In genomic region chr8:106836525-106836924, GRCm38 (mm10) we compare ENCODE assay signal across 20 mouse cellular contexts. TPM values are rescaled to one million over a fixed set of nuclear protein-coding genes. Genes with fewer than 3 reads are reported as not detected.
A peak's percentile ranks its signal among the peaks of the same experiment; 100 is the strongest.
DNase-seq lines count a peak whose midpoint lies in the region; ATAC-seq and TF ChIP-seq lines count a peak whose summit lies in the region.
"Had no signal": no experiment of that assay in that cellular context is flagged by ENCODE, and none has a peak within 500 bp of the region (broad histone marks: within the 10 kb centered on the region; RNA-seq: fewer than 3 reads in every experiment).

No protein-coding gene starts in this region.

- no peak overlapping the region for H3K4me3 ChIP-seq in stomach, postnatal 0 days (ENCODE audit: low read depth, low read length)
- no peak overlapping the region for H3K4me3 ChIP-seq in kidney, embryonic 15.5 days (replicated peaks)
- H3K4me3 ChIP-seq in forebrain, embryonic 13.5 days: no peak overlapping the region
- no peak overlapping the region for H3K4me3 ChIP-seq in hindbrain, embryonic 13.5 days
- H3K4me3 ChIP-seq: embryonic facial prominence, embryonic 12.5 days; heart, embryonic 13.5 days; hindbrain, embryonic 15.5 days had no signal

- H3K27me3 ChIP-seq in stomach, postnatal 0 days (ENCODE audit: control insufficient read depth, insufficient read depth, low read length): no peaks in the 10 kb centered on the region
- H3K27me3 ChIP-seq in kidney, embryonic 15.5 days: no peaks in the 10 kb centered on the region
- H3K27me3 ChIP-seq in forebrain, embryonic 13.5 days: no peaks in the 10 kb centered on the region
- no peaks in the 10 kb centered on the region for H3K27me3 ChIP-seq in hindbrain, embryonic 13.5 days
- H3K27me3 ChIP-seq: embryonic facial prominence, embryonic 12.5 days; heart, embryonic 13.5 days; hindbrain, embryonic 15.5 days had no signal

- H3K9me3 ChIP-seq in stomach, postnatal 0 days (ENCODE audit: control insufficient read depth, low read length): no peaks in the 10 kb centered on the region
- H3K9me3 ChIP-seq in kidney, embryonic 15.5 days (replicated peaks): no peaks in the 10 kb centered on the region
- H3K9me3 ChIP-seq in forebrain, embryonic 13.5 days (replicated peaks): no peaks in the 10 kb centered on the region
- no peaks in the 10 kb centered on the region for H3K9me3 ChIP-seq in hindbrain, embryonic 13.5 days
- H3K9me3 ChIP-seq: embryonic facial prominence, embryonic 12.5 days; G1E; heart, embryonic 13.5 days; hindbrain, embryonic 15.5 days had no signal

- H3K4me2 ChIP-seq in stomach, postnatal 0 days (replicated peaks; ENCODE audit: low read depth): no peak overlapping the region
- no peak overlapping the region for H3K4me2 ChIP-seq in kidney, embryonic 15.5 days
- no peak overlapping the region for H3K4me2 ChIP-seq in forebrain, embryonic 13.5 days
- H3K4me2 ChIP-seq in hindbrain, embryonic 13.5 days: no peak overlapping the region
- H3K4me2 ChIP-seq: embryonic facial prominence, embryonic 12.5 days; heart, embryonic 13.5 days; hindbrain, embryonic 15.5 days had no signal

- 0 out of 2 replicates have a peak, but pooled peaks cover 2% of the 10 kb centered on the region for H3K4me1 ChIP-seq in stomach, postnatal 0 days (replicated peaks; ENCODE audit: control insufficient read depth, insufficient read depth)
- H3K4me1 ChIP-seq in kidney, embryonic 15.5 days: peaks cover 18% of the 10 kb centered on the region
- H3K4me1 ChIP-seq in forebrain, embryonic 13.5 days: peaks cover 14% of the 10 kb centered on the region
- peaks cover 18% of the 10 kb centered on the region for H3K4me1 ChIP-seq in hindbrain, embryonic 13.5 days (replicated peaks)
- H3K4me1 ChIP-seq: embryonic facial prominence, embryonic 12.5 days had no signal

- H3K36me3 ChIP-seq in stomach, postnatal 0 days (ENCODE audit: control insufficient read depth, insufficient read depth, low read length): no peaks in the 10 kb centered on the region
- H3K36me3 ChIP-seq in kidney, embryonic 15.5 days: no peaks in the 10 kb centered on the region
- no peaks in the 10 kb centered on the region for H3K36me3 ChIP-seq in forebrain, embryonic 13.5 days (ENCODE audit: poor library complexity, severe bottlenecking)
- no peaks in the 10 kb centered on the region for H3K36me3 ChIP-seq in hindbrain, embryonic 13.5 days
- H3K36me3 ChIP-seq: embryonic facial prominence, embryonic 12.5 days; heart, embryonic 13.5 days; hindbrain, embryonic 15.5 days had no signal

- peak overlapping the region; percentile 45; the same call in 1 of the 2 replicates for H3K27ac ChIP-seq in stomach, postnatal 0 days (replicated peaks)
- H3K27ac ChIP-seq in kidney, embryonic 15.5 days: no peak overlapping the region
- no peak overlapping the region for H3K27ac ChIP-seq in forebrain, embryonic 13.5 days
- H3K27ac ChIP-seq in hindbrain, embryonic 13.5 days: no peak overlapping the region
- H3K27ac ChIP-seq: embryonic facial prominence, embryonic 12.5 days; heart, embryonic 13.5 days; hindbrain, embryonic 15.5 days had no signal

- DNase-seq in 416B (ENCODE audit: low read depth): peak; percentile 93
- no peak for DNase-seq in stomach, postnatal 0 days (ENCODE audit: low spot score)
- DNase-seq: adrenal gland, adult 8-10 months; adrenal gland, postnatal 36 days; B cell, adult 2 months; cerebellum, adult 2 months; cerebellum, postnatal 14 days; gastrocnemius, postnatal 10 days; heart, postnatal 4 days had no signal

- TF ChIP-seq EP300 in stomach, postnatal 0 days (optimal IDR thresholded peaks at IDR 0.05): no peak

- no peak overlapping the region for H3K9ac ChIP-seq in stomach, postnatal 0 days (ENCODE audit: low read length)
- H3K9ac ChIP-seq in kidney, embryonic 15.5 days: no peak overlapping the region
- no peak overlapping the region for H3K9ac ChIP-seq in forebrain, embryonic 13.5 days
- no peak overlapping the region for H3K9ac ChIP-seq in hindbrain, embryonic 13.5 days
- H3K9ac ChIP-seq: embryonic facial prominence, embryonic 12.5 days; heart, embryonic 13.5 days; hindbrain, embryonic 15.5 days had no signal

- TF ChIP-seq CTCF in stomach, postnatal 0 days (IDR thresholded peaks at IDR 0.05; ENCODE audit: low read depth): no peak

- ATAC-seq in common myeloid progenitor, adult 5-6 weeks (replicated peaks; ENCODE audit: low read depth, poor library complexity, severe bottlenecking): peak; percentile 45
- ATAC-seq in megakaryocyte progenitor cell, adult 5-6 weeks (replicated peaks; ENCODE audit: poor library complexity): 0 out of 2 replicates have a peak, but pooled peaks have one; percentile 29
- peak; percentile 79 for ATAC-seq in stomach, postnatal 0 days (ENCODE audit: low FRiP score, low TSS enrichment)
- ATAC-seq in kidney, embryonic 15.5 days (replicated peaks; ENCODE audit: low FRiP score): no peak
- no peak for ATAC-seq in forebrain, embryonic 13.5 days
- no peak for ATAC-seq in hindbrain, embryonic 13.5 days (ENCODE audit: low FRiP score)
- ATAC-seq: CD4-positive, CD25-positive, alpha-beta regulatory T cell, adult 4 months; forebrain, embryonic 16.5 days had no signal

- WGBS in stomach, postnatal 0 days: 41% methylated on average over 6 of the region's 6 CpGs
- 60% methylated on average over 6 of the region's 6 CpGs for WGBS in kidney, embryonic 15.5 days
- WGBS in forebrain, embryonic 13.5 days: 88% methylated on average over 6 of the region's 6 CpGs
- WGBS in hindbrain, embryonic 13.5 days: 90% methylated on average over 6 of the region's 6 CpGs

RNA-seq across cellular contexts. Expression of gene Has3, which starts 33.5 kb away (rescaled TPM):
- 1.4 and 2.5 TPM in 2 replicates for total RNA-seq in common myeloid progenitor, adult 5-6 weeks (2017)
- not detected in 2 replicates for total RNA-seq in megakaryocyte progenitor cell, adult 5-6 weeks (2015)
- 0.37 and 0.54 TPM in 2 replicates for total RNA-seq in megakaryocyte progenitor cell, adult 5-6 weeks (2017)
- 0.28 and 0.40 TPM in 2 replicates for polyA plus RNA-seq in stomach, postnatal 0 days (2015; fragmentation: Nextera tagmentation; extraction: Ambion mirVana)
- polyA plus RNA-seq in kidney, embryonic 15.5 days (2015; fragmentation: Nextera tagmentation; extraction: Ambion mirVana): 1.2 and 1.5 TPM in 2 replicates
- polyA plus RNA-seq in forebrain, embryonic 13.5 days (2015; fragmentation: Nextera tagmentation; extraction: Ambion mirVana): 0.65 and 0.89 TPM in 2 replicates
- polyA plus RNA-seq in hindbrain, embryonic 13.5 days (2015; fragmentation: Nextera tagmentation; extraction: Ambion mirVana): 0.53 and 0.88 TPM in 2 replicates
- polyA plus RNA-seq: G1E had no signal

RNA-seq across cellular contexts. Expression of gene Utp4, which starts 56.9 kb away (rescaled TPM):
- total RNA-seq in common myeloid progenitor, adult 5-6 weeks (2017): 50.2 and 57.4 TPM in 2 replicates
- total RNA-seq in megakaryocyte progenitor cell, adult 5-6 weeks (2015): 66.8 and 76.6 TPM in 2 replicates
- total RNA-seq in megakaryocyte progenitor cell, adult 5-6 weeks (2017): 47.4 and 53.2 TPM in 2 replicates
- 30.4 and 33.7 TPM in 2 replicates for polyA plus RNA-seq in stomach, postnatal 0 days (2015; fragmentation: Nextera tagmentation; extraction: Ambion mirVana)
- polyA plus RNA-seq in kidney, embryonic 15.5 days (2015; fragmentation: Nextera tagmentation; extraction: Ambion mirVana): 85.8 and 86.4 TPM in 2 replicates
- 49.4 and 53.6 TPM in 2 replicates for polyA plus RNA-seq in forebrain, embryonic 13.5 days (2015; fragmentation: Nextera tagmentation; extraction: Ambion mirVana)
- 45.5 and 47.3 TPM in 2 replicates for polyA plus RNA-seq in hindbrain, embryonic 13.5 days (2015; fragmentation: Nextera tagmentation; extraction: Ambion mirVana)

Comparison
In these comparisons a context has a peak if more than half of its experiments do, and no peak if none do; other contexts are left out.
1. ATAC-seq: peak in common myeloid progenitor, adult 5-6 weeks (single experiment), megakaryocyte progenitor cell, adult 5-6 weeks (single experiment) and stomach, postnatal 0 days (single experiment); none in kidney, embryonic 15.5 days (single experiment), forebrain, embryonic 13.5 days (single experiment) and hindbrain, embryonic 13.5 days (single experiment).